In the genomic region with DNA sequence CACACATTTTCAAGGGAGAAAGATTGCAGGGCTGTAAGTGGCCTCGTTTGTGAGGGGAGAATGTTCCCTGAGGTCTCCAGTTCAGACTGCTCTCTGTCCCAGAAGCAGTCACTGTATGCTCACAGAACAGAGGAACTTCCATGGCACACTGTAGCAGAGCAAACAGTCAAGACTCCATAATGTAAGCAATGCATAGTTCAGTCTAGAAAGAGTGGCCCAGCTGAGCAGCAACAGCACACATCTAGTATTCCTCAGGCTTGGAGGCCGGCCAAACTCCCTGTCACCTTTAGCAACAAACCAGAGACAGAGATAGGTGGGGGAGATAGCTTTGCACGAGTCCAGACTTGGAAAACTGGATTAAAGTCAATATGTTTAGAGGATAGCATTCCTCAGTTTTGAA, we compare ENCODE assay signal across 15 mouse cellular contexts. TPM values are rescaled to one million over a fixed set of nuclear protein-coding genes. Genes with fewer than 3 reads are reported as not detected.
DNase-seq lines count a peak whose midpoint lies in the region; ATAC-seq and TF ChIP-seq lines count a peak whose summit lies in the region.
"Had no signal": no experiment of that assay in that cellular context is flagged by ENCODE, and none has a peak within 500 bp of the region (broad histone marks: within the 10 kb centered on the region; RNA-seq: fewer than 3 reads in every experiment).

No protein-coding gene starts in this region.

- no peak overlapping the region for H3K9ac ChIP-seq in stomach, postnatal 0 days (ENCODE audit: low read length)
- H3K9ac ChIP-seq in hindbrain, embryonic 12.5 days, result no peak overlapping the region
- no peak overlapping the region for H3K9ac ChIP-seq in forebrain, postnatal 0 days
- H3K9ac ChIP-seq: forebrain, embryonic 13.5 days; liver, embryonic 14.5 days; midbrain, embryonic 13.5 days; neural tube, embryonic 12.5 days had no signal

- no peak overlapping the region for H3K4me2 ChIP-seq in stomach, postnatal 0 days (replicated peaks; ENCODE audit: low read depth)
- H3K4me2 ChIP-seq in hindbrain, embryonic 12.5 days (replicated peaks), result no peak overlapping the region
- H3K4me2 ChIP-seq in forebrain, postnatal 0 days (ENCODE audit: low read depth), result no peak overlapping the region
- H3K4me2 ChIP-seq: forebrain, embryonic 13.5 days; midbrain, embryonic 13.5 days; neural tube, embryonic 12.5 days had no signal

- peak; percentile 62 for ATAC-seq in stomach, postnatal 0 days (ENCODE audit: low FRiP score, low TSS enrichment)
- ATAC-seq in hindbrain, embryonic 12.5 days (ENCODE audit: low FRiP score), result no peak
- ATAC-seq in forebrain, postnatal 0 days, result no peak
- ATAC-seq: forebrain, embryonic 13.5 days; hindbrain, postnatal 0 days; midbrain, embryonic 13.5 days had no signal

- no peak overlapping the region for H3K27ac ChIP-seq in kidney, adult 2 months (ENCODE audit: insufficient read depth, low read depth, low read length)
- H3K27ac ChIP-seq in stomach, postnatal 0 days (replicated peaks), result peak overlapping the region; percentile 8
- H3K27ac ChIP-seq in hindbrain, embryonic 12.5 days, result no peak overlapping the region
- no peak overlapping the region for H3K27ac ChIP-seq in forebrain, postnatal 0 days (ENCODE audit: low read depth, low read length)
- H3K27ac ChIP-seq: forebrain, embryonic 13.5 days; hindbrain, postnatal 0 days; liver, embryonic 14.5 days; midbrain, embryonic 13.5 days; neural tube, embryonic 12.5 days had no signal

- no peak for TF ChIP-seq CTCF in kidney, adult 2 months (conservative IDR thresholded peaks at IDR 0.05; ENCODE audit: insufficient read depth, insufficient read length, low read depth, low read length)
- TF ChIP-seq CTCF in stomach, postnatal 0 days (IDR thresholded peaks at IDR 0.05; ENCODE audit: low read depth), result no peak
- no peak for TF ChIP-seq CTCF in forebrain, postnatal 0 days (IDR thresholded peaks at IDR 0.05; ENCODE audit: low read depth)

- 45% methylated on average over 3 of the region's 3 CpGs for WGBS in kidney, adult 2 months
- 6% methylated on average over 3 of the region's 3 CpGs for WGBS in stomach, postnatal 0 days
- 42% methylated on average over 3 of the region's 3 CpGs for WGBS in hindbrain, embryonic 12.5 days
- 26% methylated on average over 3 of the region's 3 CpGs for WGBS in forebrain, postnatal 0 days

- DNase-seq in kidney, adult 2 months, result peak; percentile 20
- no peak for DNase-seq in kidney, adult 9 months
- peak; percentile 54 for DNase-seq in testis, postnatal 10 days (ENCODE audit: low spot score)
- no peak for DNase-seq in testis, postnatal 14 days (ENCODE audit: low spot score)
- peak; percentile 23 to 28 for DNase-seq in heart, postnatal 10 days
- peak; percentile 68 for DNase-seq in stomach, postnatal 0 days (ENCODE audit: low spot score)
- no peak for DNase-seq in forebrain, postnatal 0 days
- DNase-seq: gastrocnemius, postnatal 36 days; right cerebral cortex, adult 18-20 months had no signal

- TF ChIP-seq POLR2A in kidney, adult 2 months (IDR thresholded peaks at IDR 0.05; ENCODE audit: low read depth, low read length), result no peak

- no peak overlapping the region for H3K4me3 ChIP-seq in kidney, adult 2 months (ENCODE audit: insufficient read depth, low read depth, low read length)
- no peak overlapping the region for H3K4me3 ChIP-seq in stomach, postnatal 0 days (ENCODE audit: low read depth, low read length)
- H3K4me3 ChIP-seq in hindbrain, embryonic 12.5 days, result no peak overlapping the region
- no peak overlapping the region for H3K4me3 ChIP-seq in forebrain, postnatal 0 days (ENCODE audit: low read depth, low read length)
- H3K4me3 ChIP-seq: forebrain, embryonic 13.5 days; midbrain, embryonic 13.5 days; neural tube, embryonic 12.5 days had no signal

- H3K9me3 ChIP-seq in stomach, postnatal 0 days (ENCODE audit: control insufficient read depth, low read length), result no peaks in the 10 kb centered on the region
- no peaks in the 10 kb centered on the region for H3K9me3 ChIP-seq in hindbrain, embryonic 12.5 days (replicated peaks)
- no peaks in the 10 kb centered on the region for H3K9me3 ChIP-seq in forebrain, postnatal 0 days (ENCODE audit: low read length)
- H3K9me3 ChIP-seq: forebrain, embryonic 13.5 days; midbrain, embryonic 13.5 days; neural tube, embryonic 12.5 days had no signal

- TF ChIP-seq EP300 in stomach, postnatal 0 days (optimal IDR thresholded peaks at IDR 0.05), result no peak

- H3K4me1 ChIP-seq in kidney, adult 2 months (ENCODE audit: control insufficient read depth, insufficient read depth, low read length), result no peaks in the 10 kb centered on the region; the same call in 1 of the 2 replicates
- no peaks in the 10 kb centered on the region for H3K4me1 ChIP-seq in stomach, postnatal 0 days (replicated peaks; ENCODE audit: control insufficient read depth, insufficient read depth)
- H3K4me1 ChIP-seq in hindbrain, embryonic 12.5 days, result no peaks in the 10 kb centered on the region
- no peaks in the 10 kb centered on the region for H3K4me1 ChIP-seq in forebrain, postnatal 0 days (ENCODE audit: insufficient read depth)
- H3K4me1 ChIP-seq: forebrain, embryonic 13.5 days; midbrain, embryonic 13.5 days; neural tube, embryonic 12.5 days had no signal

- intact Hi-C loops in heart, postnatal 10 days (cut with DNase I), result no loop called here

- H3K36me3 ChIP-seq in kidney, adult 2 months (ENCODE audit: control insufficient read depth, insufficient read depth, low read length), result no peaks in the 10 kb centered on the region
- no peaks in the 10 kb centered on the region for H3K36me3 ChIP-seq in stomach, postnatal 0 days (ENCODE audit: control insufficient read depth, insufficient read depth, low read length)
- H3K36me3 ChIP-seq in hindbrain, embryonic 12.5 days, result no peaks in the 10 kb centered on the region
- H3K36me3 ChIP-seq in forebrain, postnatal 0 days (ENCODE audit: insufficient read depth), result no peaks in the 10 kb centered on the region
- H3K36me3 ChIP-seq: midbrain, embryonic 13.5 days; neural tube, embryonic 12.5 days had no signal

- no peaks in the 10 kb centered on the region for H3K27me3 ChIP-seq in kidney, adult 2 months (replicated peaks; ENCODE audit: control insufficient read depth, insufficient read depth, low read length)
- H3K27me3 ChIP-seq in stomach, postnatal 0 days (ENCODE audit: control insufficient read depth, insufficient read depth, low read length), result no peaks in the 10 kb centered on the region
- H3K27me3 ChIP-seq in hindbrain, embryonic 12.5 days, result peaks cover 3% of the 10 kb centered on the region; the same call in 1 of the 2 replicates
- H3K27me3 ChIP-seq in forebrain, postnatal 0 days (ENCODE audit: insufficient read depth, low read length), result no peaks in the 10 kb centered on the region

RNA-seq across cellular contexts. Expression of a gene that starts 6.4 kb away (rescaled TPM):
- polyA plus RNA-seq in kidney, adult 2 months (2012; rRNA removed), result 50.9 and 69.4 TPM in 2 replicates
- total RNA-seq in heart, postnatal 10 days (2021), result 10 to 100 TPM; 26.9 to 27.6 TPM
- 32.0 and 34.0 TPM in 2 replicates for polyA plus RNA-seq in stomach, postnatal 0 days (2015; fragmentation: Nextera tagmentation; extraction: Ambion mirVana)
- polyA plus RNA-seq in hindbrain, embryonic 12.5 days (2016; fragmentation: Nextera tagmentation; extraction: Ambion mirVana), result 63.9 and 64.7 TPM in 2 replicates
- 117 and 162 TPM in 2 replicates for total RNA-seq in forebrain, postnatal 0 days (2014; rRNA removed)
- 69.6 and 73.8 TPM in 2 replicates for polyA plus RNA-seq in forebrain, postnatal 0 days (2015; fragmentation: Nextera tagmentation; extraction: Ambion mirVana)

RNA-seq across cellular contexts. Expression of a gene that starts 20.3 kb away (rescaled TPM):
- 48.6 and 54.3 TPM in 2 replicates for polyA plus RNA-seq in kidney, adult 2 months (2012; rRNA removed)
- total RNA-seq in heart, postnatal 10 days (2021), result 10 to 100 TPM; 34.7 to 39.1 TPM
- polyA plus RNA-seq in stomach, postnatal 0 days (2015; fragmentation: Nextera tagmentation; extraction: Ambion mirVana), result 19.4 and 22.7 TPM in 2 replicates
- 45.2 and 51.7 TPM in 2 replicates for polyA plus RNA-seq in hindbrain, embryonic 12.5 days (2016; fragmentation: Nextera tagmentation; extraction: Ambion mirVana)
- total RNA-seq in forebrain, postnatal 0 days (2014; rRNA removed), result 45.6 and 48.5 TPM in 2 replicates
- 40.9 and 46.9 TPM in 2 replicates for polyA plus RNA-seq in forebrain, postnatal 0 days (2015; fragmentation: Nextera tagmentation; extraction: Ambion mirVana)

RNA-seq across cellular contexts. Expression of a gene that starts 44.1 kb away (rescaled TPM):
- polyA plus RNA-seq in kidney, adult 2 months (2012; rRNA removed), result 26.8 and 38.2 TPM in 2 replicates
- total RNA-seq in heart, postnatal 10 days (2021), result 10 to 100 TPM; 15.1 to 16.0 TPM
- polyA plus RNA-seq in stomach, postnatal 0 days (2015; fragmentation: Nextera tagmentation; extraction: Ambion mirVana), result 7.8 and 10.7 TPM in 2 replicates
- 21.0 and 26.5 TPM in 2 replicates for polyA plus RNA-seq in hindbrain, embryonic 12.5 days (2016; fragmentation: Nextera tagmentation; extraction: Ambion mirVana)
- 6.2 and 10.6 TPM in 2 replicates for total RNA-seq in forebrain, postnatal 0 days (2014; rRNA removed)
- 1.9 and 2.1 TPM in 2 replicates for polyA plus RNA-seq in forebrain, postnatal 0 days (2015; fragmentation: Nextera tagmentation; extraction: Ambion mirVana)

Comparison
In these comparisons a context has a peak if more than half of its experiments do, and no peak if none do; other contexts are left out.
1. DNase-seq: peak in kidney, adult 2 months (single experiment), testis, postnatal 10 days (single experiment), heart, postnatal 10 days (2 of 2) and stomach, postnatal 0 days (single experiment); none in kidney, adult 9 months (single experiment), testis, postnatal 14 days (single experiment) and forebrain, postnatal 0 days (single experiment).